9 mouse cellular contexts compared by ENCODE assay signal in genomic region chr9:96728338-96729162, GRCm38 (mm10). TPM values are rescaled to one million over a fixed set of nuclear protein-coding genes. Genes with fewer than 3 reads are reported as not detected.
DNase-seq lines count a peak whose midpoint lies in the region; ATAC-seq and TF ChIP-seq lines count a peak whose summit lies in the region.
"Had no signal": no experiment of that assay in that cellular context is flagged by ENCODE, and none has a peak within 500 bp of the region (broad histone marks: within the 10 kb centered on the region; RNA-seq: fewer than 3 reads in every experiment).

No protein-coding gene starts in this region.

- TF ChIP-seq POLR2A in cortical plate, adult 2 months (IDR thresholded peaks at IDR 0.05; ENCODE audit: extremely low read depth, insufficient read depth, low read length) = peak; percentile 44; the same call in 1 of the 2 replicates

- WGBS in hindbrain, embryonic 15.5 days = 55% methylated on average over 16 of the region's 16 CpGs
- WGBS in hindbrain, embryonic 12.5 days = 71% methylated on average over 16 of the region's 16 CpGs
- WGBS in forebrain, postnatal 0 days = 48% methylated on average over 16 of the region's 16 CpGs
- WGBS in midbrain, embryonic 14.5 days = 67% methylated on average over 16 of the region's 16 CpGs

- no peaks in the 10 kb centered on the region for H3K36me3 ChIP-seq in hindbrain, embryonic 15.5 days
- no peaks in the 10 kb centered on the region for H3K36me3 ChIP-seq in hindbrain, embryonic 12.5 days
- no peaks in the 10 kb centered on the region for H3K36me3 ChIP-seq in forebrain, postnatal 0 days (ENCODE audit: insufficient read depth)
- H3K36me3 ChIP-seq in midbrain, embryonic 14.5 days (ENCODE audit: control insufficient read depth, insufficient read depth, low read length) = no peaks in the 10 kb centered on the region

- peak overlapping the region; percentile 91 for H3K27ac ChIP-seq in hindbrain, embryonic 15.5 days (replicated peaks)
- H3K27ac ChIP-seq in hindbrain, embryonic 12.5 days = no peak overlapping the region
- 0 out of 2 replicates have a peak overlapping the region, but pooled peaks have one; percentile 55 for H3K27ac ChIP-seq in cortical plate, adult 2 months (ENCODE audit: insufficient read depth, low read length)
- peak overlapping the region; percentile 96 for H3K27ac ChIP-seq in forebrain, postnatal 0 days (ENCODE audit: low read depth, low read length)
- H3K27ac ChIP-seq in midbrain, embryonic 14.5 days (replicated peaks; ENCODE audit: low read depth, low read length) = peak overlapping the region; percentile 75

- H3K27me3 ChIP-seq in hindbrain, embryonic 15.5 days = no peaks in the 10 kb centered on the region
- H3K27me3 ChIP-seq in hindbrain, embryonic 12.5 days = no peaks in the 10 kb centered on the region
- H3K27me3 ChIP-seq in forebrain, postnatal 0 days (ENCODE audit: insufficient read depth, low read length) = no peaks in the 10 kb centered on the region
- H3K27me3 ChIP-seq in midbrain, embryonic 14.5 days (ENCODE audit: control insufficient read depth, insufficient read depth, low read length) = no peaks in the 10 kb centered on the region

- peak overlapping the region; percentile 44 for H3K9ac ChIP-seq in hindbrain, embryonic 15.5 days
- H3K9ac ChIP-seq in hindbrain, embryonic 12.5 days = no peak overlapping the region
- peak overlapping the region; percentile 57 for H3K9ac ChIP-seq in forebrain, postnatal 0 days
- no peak overlapping the region for H3K9ac ChIP-seq in midbrain, embryonic 14.5 days (replicated peaks; ENCODE audit: low read length)

- no peaks in the 10 kb centered on the region for H3K9me3 ChIP-seq in hindbrain, embryonic 15.5 days
- H3K9me3 ChIP-seq in hindbrain, embryonic 12.5 days (replicated peaks) = no peaks in the 10 kb centered on the region
- no peaks in the 10 kb centered on the region for H3K9me3 ChIP-seq in forebrain, postnatal 0 days (ENCODE audit: low read length)
- H3K9me3 ChIP-seq in midbrain, embryonic 14.5 days (ENCODE audit: control insufficient read depth, low read length) = no peaks in the 10 kb centered on the region

- DNase-seq in forebrain, postnatal 0 days = peak; percentile 52
- peak; percentile 51 for DNase-seq in midbrain, embryonic 14.5 days
- no peak for DNase-seq in layer of hippocampus, adult 18-20 months (ENCODE audit: low spot score in 2 of 2)
- DNase-seq in gastrocnemius, adult 18-20 months (ENCODE audit: low spot score) = no peak
- DNase-seq: left cerebral cortex, postnatal 4 days had no signal

- H3K4me1 ChIP-seq in hindbrain, embryonic 15.5 days (replicated peaks) = peaks cover 54% of the 10 kb centered on the region
- H3K4me1 ChIP-seq in hindbrain, embryonic 12.5 days = peaks cover 35% of the 10 kb centered on the region
- peaks cover 10% of the 10 kb centered on the region for H3K4me1 ChIP-seq in cortical plate, adult 2 months (ENCODE audit: control insufficient read depth, insufficient read depth, low read length)
- peaks cover 18% of the 10 kb centered on the region; the same call in 1 of the 2 replicates for H3K4me1 ChIP-seq in forebrain, postnatal 0 days (ENCODE audit: insufficient read depth)
- peaks cover 52% of the 10 kb centered on the region for H3K4me1 ChIP-seq in midbrain, embryonic 14.5 days (ENCODE audit: control insufficient read depth, insufficient read depth, low read length)

- peak overlapping the region; percentile 59 for H3K4me2 ChIP-seq in hindbrain, embryonic 15.5 days
- H3K4me2 ChIP-seq in hindbrain, embryonic 12.5 days (replicated peaks) = no peak overlapping the region
- H3K4me2 ChIP-seq in forebrain, postnatal 0 days (ENCODE audit: low read depth) = peak overlapping the region; percentile 60
- H3K4me2 ChIP-seq in midbrain, embryonic 14.5 days (ENCODE audit: low read length) = peak overlapping the region; percentile 53

- peak overlapping the region; percentile 44 for H3K4me3 ChIP-seq in hindbrain, embryonic 15.5 days
- no peak overlapping the region for H3K4me3 ChIP-seq in hindbrain, embryonic 12.5 days
- peak overlapping the region; percentile 63 for H3K4me3 ChIP-seq in cortical plate, adult 2 months (ENCODE audit: insufficient read depth, low read length)
- H3K4me3 ChIP-seq in forebrain, postnatal 0 days (ENCODE audit: low read depth, low read length) = peak overlapping the region; percentile 36
- H3K4me3 ChIP-seq in midbrain, embryonic 14.5 days (replicated peaks; ENCODE audit: low read depth, low read length) = peak overlapping the region; percentile 41
- H3K4me3 ChIP-seq: myocyte had no signal

- ATAC-seq in hindbrain, embryonic 15.5 days (ENCODE audit: low FRiP score, low read depth) = no peak
- ATAC-seq in hindbrain, embryonic 12.5 days (ENCODE audit: low FRiP score) = no peak
- ATAC-seq in forebrain, postnatal 0 days = no peak
- no peak for ATAC-seq in midbrain, embryonic 14.5 days (ENCODE audit: low FRiP score, low TSS enrichment)

- TF ChIP-seq CTCF in cortical plate, adult 2 months (IDR thresholded peaks at IDR 0.05; ENCODE audit: extremely low read depth, insufficient read depth, low read length) = no peak
- TF ChIP-seq CTCF in forebrain, postnatal 0 days (IDR thresholded peaks at IDR 0.05; ENCODE audit: low read depth) = no peak

RNA-seq across cellular contexts. Expression of gene Zbtb38, which starts 24.1 kb away (rescaled TPM):
- 41.5 and 46.1 TPM in 2 replicates for polyA plus RNA-seq in hindbrain, embryonic 15.5 days (2015; fragmentation: Nextera tagmentation; extraction: Ambion mirVana)
- 18.0 and 20.0 TPM in 2 replicates for polyA plus RNA-seq in hindbrain, embryonic 12.5 days (2016; fragmentation: Nextera tagmentation; extraction: Ambion mirVana)
- polyA plus RNA-seq in cortical plate, adult 2 months (2012; rRNA removed) = 19.1 and 20.3 TPM in 2 replicates
- total RNA-seq in forebrain, postnatal 0 days (2014; rRNA removed) = 57.6 and 68.3 TPM in 2 replicates
- polyA plus RNA-seq in forebrain, postnatal 0 days (2015; fragmentation: Nextera tagmentation; extraction: Ambion mirVana) = 31.8 and 44.2 TPM in 2 replicates
- polyA plus RNA-seq in midbrain, embryonic 14.5 days (2014; fragmentation: Nextera tagmentation; extraction: Ambion mirVana) = 50.5 and 55.1 TPM in 2 replicates
- 10 to 100 TPM; 65.0 to 65.8 TPM for total RNA-seq in layer of hippocampus, adult 18-20 months (2021)
- total RNA-seq in gastrocnemius, adult 18-20 months (2021) = 10 to 100 TPM; 35.0 to 35.9 TPM

Comparison
In these comparisons a context has a peak if more than half of its experiments do, and no peak if none do; other contexts are left out.
1. H3K9ac ChIP-seq: peak in hindbrain, embryonic 15.5 days (single experiment) and forebrain, postnatal 0 days (single experiment); none in hindbrain, embryonic 12.5 days (single experiment) and midbrain, embryonic 14.5 days (single experiment).
2. DNase-seq: peak in forebrain, postnatal 0 days (single experiment) and midbrain, embryonic 14.5 days (single experiment); none in layer of hippocampus, adult 18-20 months (0 of 2) and gastrocnemius, adult 18-20 months (single experiment).